Mouse (Mus musculus) hindbrain, embryonic 10.5 days (tissue): ENCODE measurements around the gene Gper1. TPM values are rescaled to one million over a fixed set of nuclear protein-coding genes. Genes with fewer than 3 reads are reported as not detected.

Source experiments
- DNase-seq: peaks from one replicate; pipeline ENCODE4 v3.0.0-alpha.2; 2017; ENCODE audit warnings: low spot score
- H3K27ac ChIP-seq: fragments of 300-500 bp; sonication (generic); 2 replicates; pipeline ENCODE4 v1.5.1; 2016; ENCODE audit warnings: mild to moderate bottlenecking, moderate library complexity
- H3K27me3 ChIP-seq: fragments of 300-500 bp; sonication (generic); 2 replicates; pipeline ENCODE4 v1.6.1; 2016; ENCODE audit warnings: mild to moderate bottlenecking; ENCODE audit not compliant: poor library complexity, insufficient read depth, severe bottlenecking
- H3K36me3 ChIP-seq: fragments of 300-500 bp; sonication (generic); 2 replicates; pipeline ENCODE4 v1.6.1; 2016; ENCODE audit warnings: mild to moderate bottlenecking, moderate library complexity
- H3K4me1 ChIP-seq: fragments of 300-500 bp; sonication (generic); replicated peaks from 2 replicates; pipeline ENCODE4 v1.6.1; 2016; ENCODE audit warnings: mild to moderate bottlenecking
- H3K4me3 ChIP-seq: fragments of 300-500 bp; sonication (generic); 2 replicates; pipeline ENCODE4 v1.5.1; 2016; ENCODE audit warnings: mild to moderate bottlenecking, moderate library complexity
- H3K9me3 ChIP-seq: fragments of 300-500 bp; sonication (generic); 2 replicates; pipeline ENCODE4 v1.6.1; 2016; ENCODE audit warnings: mild to moderate bottlenecking, moderate library complexity
- WGBS: fragments of 180-500 bp; shearing (Covaris S2); methylation state at CpG from one replicate; pipeline ENCODE4 v1.1.7; 2016; 5-methylcytosine and 5-hydroxymethylcytosine counted together
- polyA plus RNA-seq: library from polyadenylated mRNA; unstranded; fragments of >200 nt; fragmentation: Nextera tagmentation; extraction: Ambion mirVana; gene quantifications from 2 replicates; pipeline ENCODE4 v1.2.1, GENCODE M21; 2016

The Gper1 gene
- polyA plus RNA-seq, 1 experiment from 2014 or later: 0.76 TPM

- Histone ChIP-seq H3K4me3 (no peak overlapping the region), H3K27me3 (no peaks in the 10 kb centered on the region), H3K36me3 (0 out of 2 replicates have a peak, but pooled peaks cover 3% of the 10 kb centered on the region), H3K27ac (no peak overlapping the region), H3K4me1 (peaks cover 38% of the 10 kb centered on the region), H3K9me3 (no peaks in the 10 kb centered on the region)
- 89% methylated on average over 8 of the region's 8 CpGs for WGBS
- DNase-seq: no peak
Measured at GRCm38 (mm10) chr5:139445258-139445657, 22.3 kb downstream of the Gper1 start.

DNA sequence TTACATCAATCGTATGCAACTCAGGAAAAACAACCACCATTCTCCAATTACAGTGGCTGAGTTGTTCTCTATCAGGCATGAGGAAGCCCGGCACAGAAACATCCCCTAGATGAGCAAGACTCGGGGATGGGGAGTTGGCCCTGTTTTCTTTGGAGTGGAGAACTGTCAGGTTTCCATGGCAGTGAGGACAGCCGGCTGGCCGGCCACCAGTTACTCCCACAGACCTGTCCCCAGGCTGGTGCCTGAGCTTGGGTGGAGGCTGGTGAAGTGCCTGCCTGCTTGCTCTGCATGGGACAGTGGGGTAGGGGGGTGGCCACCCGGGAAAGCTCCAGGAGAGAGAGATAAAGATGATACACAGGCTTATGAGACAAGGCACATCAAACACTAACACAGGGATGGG is 25.1 kb downstream of the Gper1 start:
- Histone ChIP-seq H3K4me1 (peaks cover 29% of the 10 kb centered on the region), H3K4me3 (no peak overlapping the region), H3K36me3 (peaks cover 18% of the 10 kb centered on the region), H3K9me3 (no peaks in the 10 kb centered on the region), H3K27ac (no peak overlapping the region), H3K27me3 (no peaks in the 10 kb centered on the region)
- DNase-seq: no peak
- WGBS: 76% methylated on average over 6 of the region's 6 CpGs

- no peak for DNase-seq
- Histone ChIP-seq H3K36me3 (peaks cover 29% of the 10 kb centered on the region), H3K9me3 (no peaks in the 10 kb centered on the region), H3K27me3 (no peaks in the 10 kb centered on the region), H3K4me1 (peaks cover 26% of the 10 kb centered on the region), H3K4me3 (no peak overlapping the region), H3K27ac (peak overlapping the region; percentile 60)
- WGBS: 62% methylated on average over 5 of the region's 5 CpGs
Measured at GRCm38 (mm10) chr5:139449161-139449791, 26.3 kb downstream of the Gper1 start.

DNA sequence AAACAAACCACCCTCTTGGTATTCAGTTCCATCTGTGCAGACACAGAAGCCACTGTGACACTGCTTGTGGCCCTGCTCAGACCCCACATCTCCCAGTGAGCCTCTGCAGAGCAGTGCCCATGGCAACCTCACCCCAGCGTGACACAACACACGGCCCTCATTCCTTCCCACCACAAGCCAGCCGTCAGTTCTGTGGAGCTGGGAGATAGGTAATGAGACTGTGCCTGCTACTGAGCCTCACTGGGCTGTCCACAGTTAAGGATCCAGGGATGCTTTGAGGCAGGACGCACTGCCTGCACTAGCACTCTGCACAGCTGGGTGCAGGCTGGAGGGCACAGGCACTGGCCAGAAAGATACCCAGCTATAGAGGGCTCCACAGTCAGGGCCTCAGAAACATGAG is 27.0 kb downstream of the Gper1 start:
- 30% methylated on average over 4 of the region's 4 CpGs for WGBS
- peaks cover 26% of the 10 kb centered on the region for H3K4me1 ChIP-seq
- H3K36me3 ChIP-seq: peaks cover 35% of the 10 kb centered on the region
- no peaks in the 10 kb centered on the region for H3K9me3 ChIP-seq
- no peak overlapping the region for H3K4me3 ChIP-seq
- peak overlapping the region; percentile 60 for H3K27ac ChIP-seq
- no peaks in the 10 kb centered on the region for H3K27me3 ChIP-seq
- DNase-seq: peak; percentile 30

DNA sequence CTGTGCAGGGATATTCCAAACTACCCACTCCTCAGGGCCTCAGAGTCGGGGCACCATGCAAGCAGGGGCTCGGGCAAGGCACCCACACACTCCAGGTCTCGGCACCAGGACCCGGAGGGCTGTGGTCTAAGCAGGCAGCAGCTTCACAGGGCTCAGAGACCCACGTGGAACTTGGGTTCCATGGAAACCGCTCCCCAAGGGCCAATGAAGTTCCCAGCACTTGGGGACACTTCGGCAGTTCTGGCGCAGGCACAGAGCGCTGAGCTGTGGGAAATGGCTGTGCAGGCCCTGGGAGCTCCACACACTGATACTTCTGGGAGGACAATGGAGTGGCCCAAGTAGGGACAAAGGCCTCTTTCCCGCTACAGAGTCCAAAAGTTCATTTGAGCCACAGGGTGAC is 30.1 kb downstream of the Gper1 start:
- H3K4me3 ChIP-seq: no peak overlapping the region
- H3K36me3 ChIP-seq: peaks cover 55% of the 10 kb centered on the region
- peaks cover 17% of the 10 kb centered on the region for H3K4me1 ChIP-seq
- 88% methylated on average over 10 of the region's 10 CpGs for WGBS
- 0 out of 2 replicates have a peak overlapping the region, but pooled peaks have one; percentile 8 for H3K27ac ChIP-seq
- H3K9me3 ChIP-seq: no peaks in the 10 kb centered on the region
- no peak for DNase-seq
- no peaks in the 10 kb centered on the region for H3K27me3 ChIP-seq

DNA sequence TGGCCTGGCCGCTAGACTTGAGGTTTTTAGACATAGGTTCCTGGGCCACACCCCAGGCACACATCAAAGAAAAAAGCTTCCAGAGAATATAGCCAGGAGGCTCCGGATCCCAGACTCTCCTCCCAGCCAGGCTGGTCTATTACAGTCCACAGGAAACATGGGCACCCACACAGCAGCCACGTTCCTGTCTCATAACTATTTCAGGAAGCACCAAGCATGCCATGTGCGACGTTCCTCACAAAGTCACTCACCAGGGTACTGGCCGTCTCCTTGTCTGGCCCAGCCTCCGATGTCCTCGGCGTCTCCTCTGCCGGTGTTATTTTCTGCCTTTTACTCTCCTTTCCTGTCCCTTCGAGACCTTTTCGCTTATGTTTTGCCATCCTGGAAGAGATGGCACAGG is 32.2 kb downstream of the Gper1 start:
- no peak overlapping the region for H3K27ac ChIP-seq
- H3K9me3 ChIP-seq: no peaks in the 10 kb centered on the region
- H3K27me3 ChIP-seq: no peaks in the 10 kb centered on the region
- WGBS: 93% methylated on average over 12 of the region's 12 CpGs
- no peak for DNase-seq
- H3K4me1 ChIP-seq: peaks cover 16% of the 10 kb centered on the region
- peaks cover 60% of the 10 kb centered on the region for H3K36me3 ChIP-seq
- H3K4me3 ChIP-seq: no peak overlapping the region

- 91% methylated on average over 8 of the region's 8 CpGs for WGBS
- H3K36me3 ChIP-seq: peaks cover 53% of the 10 kb centered on the region
- no peak overlapping the region for H3K27ac ChIP-seq
- peaks cover 20% of the 10 kb centered on the region for H3K4me1 ChIP-seq
- H3K27me3 ChIP-seq: no peaks in the 10 kb centered on the region
- H3K9me3 ChIP-seq: no peaks in the 10 kb centered on the region
- DNase-seq: no peak
- no peak overlapping the region for H3K4me3 ChIP-seq
Measured at GRCm38 (mm10) chr5:139457241-139457640, 34.3 kb downstream of the Gper1 start.

GRCm38 (mm10) chr5:139459938-139460337 is 37.0 kb downstream of the Gper1 start:
- Histone ChIP-seq H3K4me3 (peak overlapping the region; percentile 74), H3K9me3 (no peaks in the 10 kb centered on the region), H3K27me3 (no peaks in the 10 kb centered on the region), H3K4me1 (peaks cover 20% of the 10 kb centered on the region), H3K27ac (peak overlapping the region; percentile 82), H3K36me3 (peaks cover 27% of the 10 kb centered on the region)
- DNase-seq: no peak
- WGBS: 10% methylated on average over 10 of the region's 10 CpGs

GRCm38 (mm10) chr5:139460384-139461067 is 37.6 kb downstream of the Gper1 start, which contains the start of gene 3110082I17Rik:
3110082I17Rik (minus strand) TSS chr5:139460527.
- peak; percentile 98 for DNase-seq
- Histone ChIP-seq H3K9me3 (no peaks in the 10 kb centered on the region), H3K27ac (peak within 1 kb of the TSS; percentile 82), H3K27me3 (no peaks in the 10 kb centered on the region), H3K4me1 (peaks cover 20% of the 10 kb centered on the region), H3K4me3 (peak within 1 kb of the TSS; percentile 74), H3K36me3 (peaks cover 21% of the 10 kb centered on the region)
- 4% methylated on average over 42 of the region's 42 CpGs for WGBS

- H3K4me3 ChIP-seq: no peak overlapping the region
- peaks cover 9% of the 10 kb centered on the region for H3K4me1 ChIP-seq
- H3K9me3 ChIP-seq: no peaks in the 10 kb centered on the region
- 78% methylated on average over 4 of the region's 4 CpGs for WGBS
- H3K36me3 ChIP-seq: 0 out of 2 replicates have a peak, but pooled peaks cover 3% of the 10 kb centered on the region
- no peaks in the 10 kb centered on the region for H3K27me3 ChIP-seq
- no peak for DNase-seq
- H3K27ac ChIP-seq: no peak overlapping the region
Measured at GRCm38 (mm10) chr5:139464874-139465273, 41.9 kb downstream of the Gper1 start.

DNA sequence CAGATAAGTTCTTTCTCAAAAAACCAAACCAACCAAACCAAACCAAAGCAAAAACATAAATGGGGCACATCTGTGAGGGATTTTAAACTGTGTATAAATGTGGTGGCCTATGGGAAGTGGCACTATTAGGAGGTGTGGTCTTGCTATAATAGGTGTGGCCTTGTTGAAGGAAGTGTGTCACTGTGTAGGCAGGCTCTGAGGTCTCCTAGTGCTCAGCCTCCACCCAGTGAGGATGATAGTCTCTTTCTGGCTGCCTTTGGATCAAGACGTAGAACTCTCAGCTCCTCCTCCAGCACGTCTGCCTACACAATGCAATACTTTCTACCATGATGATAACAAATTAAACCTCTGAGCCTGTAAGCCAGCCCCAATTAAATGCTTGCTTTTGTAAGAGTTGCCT is 43.4 kb downstream of the Gper1 start:
- Histone ChIP-seq H3K27me3 (no peaks in the 10 kb centered on the region), H3K27ac (no peak overlapping the region)

DNA sequence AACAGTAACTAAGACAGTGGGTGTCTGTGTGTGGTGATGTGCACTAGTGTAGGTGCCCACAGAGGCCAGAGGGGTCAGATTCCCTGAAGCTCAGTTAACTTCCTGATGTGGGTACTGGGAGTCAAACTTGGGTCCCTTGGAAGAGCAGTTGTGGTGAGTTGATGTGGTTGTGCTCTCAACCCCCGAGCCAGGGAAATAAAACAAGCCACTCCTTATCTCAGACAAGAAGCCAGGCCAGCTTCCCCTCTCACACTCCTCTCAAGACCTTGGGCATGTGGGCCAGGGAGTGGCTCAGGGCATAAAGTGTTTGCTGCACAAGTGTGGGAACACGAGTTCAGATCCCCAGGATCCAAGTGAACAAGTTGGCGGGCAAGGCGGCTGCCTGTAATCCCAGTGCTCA is 43.9 kb downstream of the Gper1 start:
- no peak for DNase-seq
- H3K36me3 ChIP-seq: peaks cover 17% of the 10 kb centered on the region
- no peaks in the 10 kb centered on the region for H3K9me3 ChIP-seq
- no peaks in the 10 kb centered on the region for H3K4me1 ChIP-seq
- no peak overlapping the region for H3K27ac ChIP-seq
- 75% methylated on average over 4 of the region's 4 CpGs for WGBS
- no peaks in the 10 kb centered on the region for H3K27me3 ChIP-seq
- no peak overlapping the region for H3K4me3 ChIP-seq

More for the DNA sequence above, 43.4 kb downstream of the Gper1 start:
- peaks cover 12% of the 10 kb centered on the region for H3K36me3 ChIP-seq
- no peaks in the 10 kb centered on the region for H3K4me1 ChIP-seq
- WGBS: 73% methylated on average over 2 of the region's 2 CpGs
- DNase-seq: no peak
- no peaks in the 10 kb centered on the region for H3K9me3 ChIP-seq
- no peak overlapping the region for H3K4me3 ChIP-seq

DNA sequence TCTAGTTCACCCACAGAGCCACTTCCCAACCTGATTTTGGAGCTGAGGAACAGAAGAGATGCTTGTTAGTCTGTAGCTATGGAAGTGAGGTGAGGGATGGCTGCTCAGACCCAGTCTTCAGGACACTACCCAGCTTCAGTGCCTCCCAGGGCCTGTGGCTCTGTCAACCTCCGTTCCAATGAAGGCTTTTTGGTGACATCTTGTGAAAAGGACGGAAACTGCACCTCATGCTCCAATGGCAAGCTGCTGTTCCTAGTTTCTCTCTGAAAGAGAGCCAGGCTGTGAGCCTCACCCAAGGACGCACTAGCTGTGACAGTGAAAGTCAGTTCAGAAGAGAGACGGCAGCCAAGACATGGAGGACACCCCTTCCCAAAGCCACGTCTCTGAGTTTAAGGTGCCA is 45.0 kb downstream of the Gper1 start:
- Histone ChIP-seq H3K9me3 (no peaks in the 10 kb centered on the region), H3K4me3 (no peak overlapping the region), H3K36me3 (peaks cover 29% of the 10 kb centered on the region), H3K27ac (no peak overlapping the region), H3K4me1 (no peaks in the 10 kb centered on the region), H3K27me3 (no peaks in the 10 kb centered on the region)
- DNase-seq: no peak
- WGBS: 51% methylated on average over 5 of the region's 5 CpGs
